Mouse (Mus musculus) embryo, embryonic 10.5 days (tissue): Measurements from ENCODE around the gene Rpl10a.
"Not testable (repeated sequence)": the region's sequence is repeated elsewhere in the genome, so short reads cannot be mapped to it uniquely, and the experiment has no call there.

ENCODE experiments used
- DNase-seq: peaks from one replicate; pipeline ENCODE4 v3.0.0-alpha.2; 2015; ENCODE audit warnings: low spot score

Gene Rpl10a

DNA sequence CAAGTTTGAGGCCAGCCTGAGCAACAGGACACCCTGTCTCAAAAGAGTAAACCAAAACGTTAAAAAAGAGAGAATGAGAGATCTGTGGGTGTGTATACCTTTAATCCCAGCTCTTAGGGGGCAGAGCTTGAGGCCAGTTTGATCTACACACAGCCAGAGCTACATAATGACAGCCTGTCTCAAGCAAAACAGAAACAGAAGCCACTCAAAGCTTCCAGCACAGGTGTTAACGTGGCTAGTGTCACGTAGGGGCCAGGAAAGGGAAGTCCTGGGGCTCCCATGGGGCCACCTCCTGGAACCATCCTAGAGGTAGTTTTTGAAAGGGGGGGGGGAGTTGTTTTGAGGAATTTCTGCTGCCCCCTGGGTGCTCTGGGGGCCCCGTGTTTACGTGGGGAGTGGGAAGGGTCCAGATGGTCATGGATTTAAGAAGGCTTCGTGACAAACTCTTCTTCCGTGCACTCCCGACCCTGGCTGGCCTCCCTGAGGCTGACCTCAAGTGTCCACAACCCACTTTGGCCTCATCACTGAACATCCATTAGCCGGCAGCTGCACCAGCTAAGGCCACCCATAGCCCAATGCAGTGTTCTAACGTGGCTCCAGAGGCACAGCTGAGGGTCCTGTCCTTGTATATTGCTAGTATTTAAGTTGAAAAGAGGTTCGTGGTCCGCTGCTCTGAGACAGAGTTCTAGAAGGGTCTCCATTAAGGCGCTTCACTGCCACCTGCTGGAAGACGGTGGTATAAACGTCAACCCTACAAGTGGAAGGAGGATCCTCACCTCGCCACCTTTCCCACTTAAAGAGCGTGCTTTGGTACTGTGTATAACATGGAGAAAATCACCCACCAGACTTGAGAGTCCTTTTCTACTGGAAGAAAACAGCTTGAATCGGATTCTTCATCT, 19.7 kb upstream of the Rpl10a start:
- peak; percentile 97 for DNase-seq

DNA sequence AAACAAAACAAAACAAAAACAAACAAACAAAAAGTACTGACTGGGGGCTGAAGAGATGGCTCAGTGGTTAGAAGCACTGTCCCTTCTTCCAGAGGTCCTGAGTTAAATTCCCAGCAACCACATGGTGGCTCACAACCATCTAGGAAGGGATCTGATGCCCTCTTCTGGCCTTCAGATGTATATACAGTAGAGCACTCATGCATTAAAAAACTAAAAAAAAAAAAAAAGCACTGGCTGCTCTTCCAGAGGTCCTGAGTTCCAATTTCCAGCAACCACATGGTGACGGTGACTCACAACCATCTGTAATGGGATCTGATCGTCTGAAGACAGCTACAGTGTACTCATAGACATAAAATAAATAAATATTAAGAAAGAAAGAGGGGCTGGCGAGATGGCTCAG, 17.4 kb upstream of the Rpl10a start:
- no peak for DNase-seq

DNA sequence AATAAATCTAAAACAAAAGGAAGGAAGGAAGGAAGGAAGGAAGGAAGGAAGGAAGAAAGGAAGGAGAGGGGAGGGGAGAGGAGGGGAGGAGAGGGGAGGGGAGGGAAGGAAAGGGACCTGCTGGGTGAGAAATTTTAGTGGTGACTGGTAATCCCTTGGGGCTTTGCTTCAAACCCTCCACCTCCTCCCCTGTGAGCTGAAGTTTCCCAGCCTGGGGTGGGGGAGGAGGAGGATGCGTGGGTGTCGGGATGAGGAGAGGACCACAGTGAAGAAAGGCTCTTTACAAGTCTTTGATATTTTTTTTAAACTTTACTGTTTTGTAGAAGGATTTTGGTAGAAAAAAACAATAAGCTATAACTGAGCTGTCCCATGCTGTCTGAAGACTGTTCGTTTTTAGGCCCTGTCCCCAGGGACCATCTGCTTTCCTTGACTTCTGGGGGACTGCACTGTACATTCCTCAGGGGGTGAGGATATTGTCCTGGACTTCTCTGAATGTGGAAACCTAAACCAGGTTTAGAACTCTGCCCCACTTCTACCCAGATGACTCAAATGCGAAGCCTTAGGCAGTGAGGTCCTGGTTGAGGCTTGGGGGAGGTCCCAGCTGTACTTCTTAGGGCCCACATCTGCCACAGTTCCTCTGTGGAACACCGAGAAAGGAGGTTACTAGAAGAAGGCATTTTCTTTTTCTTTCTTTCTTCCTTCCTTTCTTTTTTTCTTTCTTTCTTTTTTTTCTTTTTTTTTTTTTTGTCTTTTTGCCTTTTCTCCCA, 16.7 kb upstream of the Rpl10a start:
- no peak for DNase-seq

DNA sequence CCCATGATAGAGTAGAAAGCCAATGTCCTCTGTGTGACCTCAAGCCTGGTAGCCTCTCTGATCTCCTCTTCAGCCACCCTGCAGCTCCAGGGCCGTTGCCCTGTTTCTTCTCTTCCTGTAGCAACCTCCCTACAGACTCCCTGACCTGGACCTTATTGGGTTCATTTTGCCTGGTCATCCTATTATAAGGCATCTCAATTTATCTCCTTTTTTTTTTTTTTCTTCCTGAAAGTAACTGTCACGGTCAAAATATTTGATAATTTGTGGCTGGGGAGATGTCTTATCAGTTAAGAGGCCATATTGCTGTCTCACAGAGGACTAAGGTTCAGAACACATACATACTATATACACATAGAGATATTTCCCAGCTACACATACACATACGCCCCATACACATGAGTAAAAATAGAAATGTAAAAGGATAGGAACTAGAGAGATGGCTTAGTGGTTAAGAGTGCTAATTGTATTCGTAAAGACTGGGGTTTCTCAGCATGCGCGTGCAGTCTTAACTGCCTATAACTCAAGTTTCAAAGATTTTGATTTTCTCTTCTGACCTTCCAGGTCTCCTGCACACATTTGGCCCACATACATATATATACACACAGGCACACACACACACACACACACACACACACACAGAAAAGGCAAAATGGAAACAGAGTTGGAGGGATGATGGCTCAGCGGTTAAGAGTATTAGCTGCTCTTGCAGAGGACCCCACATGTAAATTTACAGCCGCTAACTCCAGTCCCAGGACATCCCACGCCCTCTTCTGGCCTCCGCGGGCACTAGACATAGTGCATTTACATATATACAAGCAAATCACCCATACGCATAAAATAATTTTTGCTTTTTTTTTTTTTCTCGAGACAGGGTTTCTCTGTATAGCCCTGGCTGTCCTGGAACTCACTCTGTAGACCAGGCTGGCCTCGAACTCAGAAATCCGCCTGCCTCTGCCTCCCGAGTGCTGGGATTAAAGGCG, 15.7 kb upstream of the Rpl10a start:
- DNase-seq = no peak

DNA sequence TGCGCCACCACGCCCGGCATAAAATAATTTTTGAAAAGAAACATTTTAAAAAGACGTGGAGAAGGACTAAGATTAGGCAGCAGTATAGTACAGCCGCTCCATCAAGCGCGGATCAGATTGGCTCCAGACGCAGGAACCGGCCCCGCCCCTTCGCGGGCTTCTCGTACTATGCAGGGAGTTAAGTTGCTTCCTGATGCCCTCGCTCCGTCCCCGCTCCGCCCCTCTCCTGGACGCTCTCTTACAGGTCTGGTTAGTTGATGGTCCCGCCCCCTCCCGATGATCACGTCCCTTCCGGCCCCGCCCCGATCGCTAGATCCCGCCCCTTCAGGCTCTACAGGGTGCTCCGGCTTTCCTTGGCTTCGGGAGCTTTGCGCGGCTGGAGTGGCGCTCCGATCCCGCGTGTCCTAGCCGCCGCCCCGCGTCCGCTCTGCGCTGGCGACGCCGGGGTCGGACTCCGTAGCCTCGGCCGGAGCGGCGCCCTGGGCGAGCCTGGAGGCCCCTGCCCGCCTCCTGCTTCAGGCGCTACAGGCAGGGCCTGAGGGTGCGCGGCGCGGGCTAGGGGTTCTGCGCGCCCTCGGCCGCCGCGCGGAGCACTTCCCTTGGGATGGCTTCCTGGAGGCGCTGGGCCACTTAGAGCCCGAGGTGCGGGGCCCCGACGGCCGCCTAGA, 14.9 kb upstream of the Rpl10a start, which contains the start of gene Fance:
Gene Fance (plus strand): TSS at position 308 of the 668 bp plus-strand sequence.
- DNase-seq = peak; percentile 100

DNA sequence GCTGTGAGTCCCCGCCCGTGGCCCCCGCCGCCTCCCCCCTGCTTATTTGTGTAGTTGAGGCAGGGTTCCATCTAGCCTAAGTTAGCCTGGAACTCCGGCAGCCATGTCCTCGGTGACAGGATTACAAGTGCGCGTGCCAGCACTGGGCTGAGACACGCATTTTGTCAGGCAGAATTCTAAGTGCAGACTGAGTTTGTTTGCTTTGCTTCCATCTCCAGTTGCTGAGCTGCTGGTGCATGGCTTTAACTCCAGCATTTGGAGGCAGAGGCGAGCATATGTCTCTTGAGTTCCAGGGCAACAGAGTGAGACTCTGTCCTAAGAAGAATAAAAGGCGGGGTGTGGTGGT, 14.4 kb upstream of the Rpl10a start:
- no peak for DNase-seq

DNA sequence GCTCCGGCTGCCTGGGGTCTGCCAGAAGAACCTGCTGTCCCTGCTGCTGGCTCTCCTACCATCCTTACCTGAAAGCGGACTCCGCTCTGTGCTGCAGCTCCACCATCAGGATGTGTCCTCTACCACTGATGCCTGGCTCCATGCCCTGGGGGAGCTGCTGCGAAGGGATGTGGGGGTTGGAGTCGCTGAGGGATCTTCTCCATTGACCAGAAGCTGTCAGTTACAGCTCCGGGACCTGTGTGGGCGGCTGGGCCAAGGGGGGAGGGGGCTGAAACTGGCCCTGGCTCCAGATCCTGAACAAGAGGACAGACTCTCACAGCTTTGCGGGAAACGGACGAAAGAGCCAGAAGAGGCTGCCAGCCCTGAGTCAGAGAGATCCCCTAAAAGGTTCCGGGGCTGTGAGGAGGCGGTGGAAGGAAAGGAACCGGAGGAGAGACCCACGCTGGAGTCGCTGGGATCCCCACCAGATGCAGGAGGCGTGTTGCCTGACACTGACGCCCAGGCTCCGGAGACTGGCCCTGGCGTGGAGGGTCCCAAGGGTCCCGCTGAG, 12.6 kb upstream of the Rpl10a start:
- DNase-seq = no peak

DNA sequence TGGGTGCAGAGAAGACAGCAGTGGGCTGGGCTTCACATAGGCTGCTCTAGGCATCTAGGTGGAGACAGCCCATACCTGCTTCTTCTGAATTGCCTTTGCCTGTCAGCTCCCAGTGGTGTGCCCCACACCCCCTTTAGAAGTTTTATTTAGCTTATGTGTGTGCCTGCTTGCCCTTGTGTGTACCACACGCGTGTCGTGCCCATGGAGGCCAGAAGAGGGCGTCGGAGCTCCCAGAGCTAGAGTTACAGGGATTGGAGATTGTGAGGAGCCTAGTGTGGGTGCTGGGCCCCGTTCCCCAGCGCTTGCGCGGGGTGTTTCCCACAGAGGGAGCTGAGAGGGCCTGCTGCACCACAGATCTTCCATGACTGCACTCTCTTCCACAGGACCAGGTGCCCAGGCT, 11.8 kb upstream of the Rpl10a start:
- no peak for DNase-seq

DNA sequence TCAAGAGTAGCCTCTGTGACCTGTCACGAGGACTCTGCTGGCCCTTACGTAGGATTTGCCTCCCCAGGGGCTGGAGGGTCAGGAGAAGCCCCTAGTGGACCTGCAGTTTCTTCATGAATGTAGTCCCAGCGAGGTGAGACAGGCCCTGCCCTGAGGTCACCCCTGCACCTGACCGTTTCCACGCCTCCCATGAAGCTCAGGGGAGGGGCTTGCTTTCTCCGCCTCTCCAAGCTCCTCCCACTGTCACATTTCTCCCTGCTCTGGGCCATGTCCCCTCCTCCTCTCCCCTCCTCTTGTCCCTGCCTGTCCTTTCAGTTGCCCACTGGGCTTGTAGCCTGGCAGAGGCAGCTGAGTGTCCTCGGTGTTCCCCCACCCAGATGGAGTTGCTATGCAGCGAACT, 11.2 kb upstream of the Rpl10a start:
- DNase-seq = no peak

DNA sequence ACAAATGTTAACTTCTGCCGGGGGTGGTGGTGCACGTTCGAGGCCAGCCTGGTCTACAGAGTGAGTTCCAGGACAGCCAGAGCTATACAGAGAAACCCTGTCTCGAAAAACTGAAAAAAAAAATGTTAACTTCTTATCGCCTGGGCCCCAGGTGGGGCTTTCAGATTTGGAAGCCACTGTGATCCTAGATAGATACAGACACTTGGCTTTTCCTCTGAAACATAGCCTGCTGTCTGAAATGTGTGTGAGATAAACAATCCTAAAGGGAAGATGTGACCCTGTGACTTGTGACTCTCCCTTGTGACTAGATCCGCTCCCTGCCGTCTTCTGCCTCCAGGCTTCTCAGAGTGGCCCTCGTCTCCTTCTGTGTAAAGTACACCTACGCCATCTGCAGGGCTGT, 10.5 kb upstream of the Rpl10a start:
- DNase-seq = no peak

DNA sequence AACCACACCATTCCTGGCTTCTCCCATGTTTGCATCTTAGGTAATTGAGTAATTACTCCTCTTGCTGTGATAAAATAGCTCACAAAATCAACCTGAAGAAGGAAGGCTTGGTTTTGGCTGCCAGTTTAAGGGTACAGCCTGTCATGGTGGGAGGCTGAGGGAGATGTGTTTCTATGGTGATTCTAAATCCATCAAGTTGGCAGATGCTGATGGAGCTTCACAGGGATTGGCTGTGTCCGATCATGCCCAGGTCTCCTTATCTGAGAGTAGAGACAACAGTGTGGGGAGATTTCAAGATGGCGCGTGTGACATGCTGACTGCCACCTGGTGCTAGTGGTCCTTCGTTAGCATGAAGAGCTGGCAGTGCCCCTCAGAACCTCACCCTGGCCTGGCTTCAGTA, 6.6 kb upstream of the Rpl10a start:
- DNase-seq = no peak

DNA sequence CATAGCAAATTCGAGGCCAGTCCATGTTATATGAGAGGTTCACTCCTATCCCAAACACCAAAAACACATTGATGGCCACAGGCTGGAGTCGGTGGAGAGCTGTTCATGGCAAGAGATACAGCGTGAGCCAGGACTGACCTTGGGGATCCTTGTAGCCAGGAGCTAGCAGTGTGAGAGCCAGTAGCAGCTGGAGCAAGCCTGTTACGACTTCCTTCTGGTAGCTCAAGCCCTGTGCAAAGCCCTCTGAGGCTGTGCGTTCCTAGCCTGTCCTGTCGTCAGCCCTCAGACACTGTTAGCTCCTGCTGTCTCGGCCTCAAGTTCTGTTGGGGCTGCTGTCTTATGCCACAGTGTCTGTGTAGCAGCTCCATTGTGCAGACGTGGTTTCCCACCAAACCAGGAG, 4.5 kb upstream of the Rpl10a start:
- no peak for DNase-seq

DNA sequence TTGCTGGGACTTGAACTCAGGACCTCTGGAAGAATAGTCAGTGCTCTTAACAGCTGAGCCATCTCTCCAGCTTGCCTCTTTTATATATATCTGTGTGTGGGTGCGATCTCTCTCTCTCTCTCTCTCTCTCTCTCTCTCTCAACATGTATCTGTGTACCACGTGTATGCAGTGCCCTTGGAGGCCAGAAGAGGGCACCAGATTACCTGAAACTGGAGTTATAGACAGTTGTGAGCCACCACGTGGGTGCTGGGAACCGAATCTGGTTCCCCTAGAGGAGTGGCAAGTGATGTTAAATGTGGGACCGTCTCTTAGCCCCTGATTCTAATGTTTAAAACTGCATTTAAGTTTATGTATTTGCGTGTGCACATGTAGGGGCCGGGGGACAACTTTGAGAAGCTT, 3.9 kb upstream of the Rpl10a start:
- not testable (repeated sequence) for DNase-seq

DNA sequence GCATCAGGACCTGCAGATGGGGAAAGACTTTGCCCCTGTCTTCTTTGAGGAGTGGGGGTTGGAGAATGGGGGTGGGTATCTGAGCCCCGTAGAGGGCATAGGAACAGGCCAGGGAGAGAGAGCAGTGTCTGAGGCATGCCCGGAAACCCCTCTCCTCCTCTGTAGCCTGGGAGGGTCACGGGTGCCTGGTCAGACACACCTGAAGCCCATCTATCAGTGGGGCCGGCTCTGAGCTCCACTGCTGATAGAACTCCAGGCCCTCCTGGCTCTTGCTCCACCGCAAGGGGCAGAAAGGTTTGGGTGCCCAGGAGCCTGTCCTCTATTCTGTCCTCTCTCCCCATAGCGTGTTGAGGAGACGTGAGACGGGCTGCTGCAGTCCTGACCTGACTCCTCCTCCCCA, 2.5 kb upstream of the Rpl10a start:
- DNase-seq = no peak

DNA sequence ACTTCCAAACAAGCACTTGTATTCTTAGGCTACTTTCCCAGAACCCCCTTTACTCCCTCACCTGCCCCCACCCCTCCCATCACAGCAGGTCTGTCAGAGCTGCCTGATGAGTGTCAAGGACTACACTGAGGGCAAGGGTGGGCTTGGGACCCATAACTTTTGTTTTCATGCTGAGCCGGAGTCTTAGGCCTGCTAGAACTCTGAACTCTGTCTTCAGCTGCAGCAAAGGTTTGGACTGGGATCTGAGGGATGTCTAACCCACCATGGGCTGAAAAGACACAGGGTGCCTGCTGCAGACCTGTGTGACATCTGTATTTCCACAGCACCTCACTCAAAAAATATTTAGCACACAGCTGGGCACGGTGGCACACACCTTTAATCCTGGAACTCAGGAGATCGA, 1.3 kb upstream of the Rpl10a start:
- DNase-seq = no peak

DNA sequence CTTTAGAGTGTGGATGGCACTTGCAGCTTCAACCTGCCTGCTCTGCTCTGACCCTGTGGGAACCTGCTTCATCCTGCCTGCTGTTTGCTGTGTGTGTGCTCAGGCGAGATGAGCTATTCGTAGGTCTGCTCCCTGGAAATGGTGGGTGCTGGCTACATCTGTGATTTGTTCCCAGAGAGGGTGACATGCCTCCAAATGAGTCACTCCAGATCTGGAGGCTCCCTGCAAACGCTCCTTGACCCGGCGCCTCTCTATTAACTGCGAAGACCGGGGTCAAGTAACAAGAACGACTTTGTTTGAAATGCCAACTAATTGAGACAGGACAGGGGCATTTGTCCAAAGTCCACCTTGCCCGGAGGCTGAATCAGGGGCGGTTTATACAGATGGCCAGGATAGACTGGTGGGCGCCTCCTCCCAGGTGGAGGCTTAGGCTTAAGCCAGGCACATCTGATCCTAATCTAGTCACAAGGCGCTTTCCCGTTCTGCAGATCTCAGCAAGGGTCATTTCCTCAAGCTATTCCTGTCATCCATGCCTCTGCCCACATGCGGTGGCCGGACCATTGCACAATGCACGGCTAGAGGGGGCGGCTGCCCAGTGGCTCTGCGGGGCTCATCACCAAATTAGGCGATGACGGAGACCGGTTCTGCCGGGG, 472 bp upstream of the Rpl10a start:
- DNase-seq = no peak

DNA sequence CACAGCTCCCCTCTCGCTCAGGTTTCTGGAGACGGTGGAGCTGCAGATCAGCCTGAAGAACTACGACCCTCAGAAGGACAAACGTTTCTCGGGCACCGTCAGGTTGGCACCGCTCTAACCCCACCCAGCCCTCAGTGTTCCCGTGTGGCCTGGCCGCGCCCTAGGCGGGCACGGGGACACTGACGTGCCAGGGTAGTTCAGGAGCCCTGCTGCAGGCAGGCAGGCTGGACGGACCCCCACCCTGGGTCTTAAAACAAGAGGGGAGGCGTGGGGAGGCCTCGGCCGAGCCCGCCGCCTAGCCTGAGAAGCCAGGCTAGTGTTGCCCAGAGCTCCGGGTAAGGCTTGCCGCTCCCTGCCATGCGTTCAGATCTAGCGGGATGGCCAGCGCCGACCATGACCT, 675 bp downstream of the Rpl10a start:
- no peak for DNase-seq

DNA sequence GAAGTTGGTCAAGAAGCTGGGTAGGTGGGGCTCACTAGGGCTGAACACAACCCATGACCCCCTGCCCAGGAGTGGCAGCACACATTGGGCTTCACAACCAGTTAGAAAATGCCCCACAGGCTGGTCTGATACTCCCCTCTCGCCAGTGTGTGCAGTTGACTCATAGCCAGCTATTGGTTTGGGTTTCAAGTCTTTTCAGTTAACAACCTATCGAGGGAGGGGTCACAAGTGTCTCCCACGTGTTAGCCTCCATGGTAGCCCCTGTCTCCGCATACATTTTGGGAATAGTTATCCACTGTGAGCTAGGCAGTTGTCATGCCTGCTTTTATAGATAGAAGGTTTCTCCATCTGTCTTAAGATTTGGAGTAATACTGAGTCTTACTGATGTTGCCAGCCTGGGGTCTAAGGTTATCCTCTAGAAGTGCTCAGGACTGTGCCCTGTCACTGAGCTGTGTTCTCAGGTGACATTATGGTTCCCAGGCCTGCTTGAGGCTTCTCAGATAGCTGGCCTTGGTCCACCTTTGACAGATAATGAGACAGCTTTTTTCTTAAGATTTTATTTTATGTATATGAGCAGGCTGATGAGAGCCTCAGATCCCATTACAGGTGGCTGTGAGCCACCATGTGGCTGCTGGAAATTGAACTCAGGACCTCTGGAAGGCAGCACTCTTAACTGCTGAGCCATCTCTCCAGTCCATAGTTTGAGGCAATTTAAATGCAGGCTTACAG, 1.4 kb downstream of the Rpl10a start:
- DNase-seq = peak; percentile 28

DNA sequence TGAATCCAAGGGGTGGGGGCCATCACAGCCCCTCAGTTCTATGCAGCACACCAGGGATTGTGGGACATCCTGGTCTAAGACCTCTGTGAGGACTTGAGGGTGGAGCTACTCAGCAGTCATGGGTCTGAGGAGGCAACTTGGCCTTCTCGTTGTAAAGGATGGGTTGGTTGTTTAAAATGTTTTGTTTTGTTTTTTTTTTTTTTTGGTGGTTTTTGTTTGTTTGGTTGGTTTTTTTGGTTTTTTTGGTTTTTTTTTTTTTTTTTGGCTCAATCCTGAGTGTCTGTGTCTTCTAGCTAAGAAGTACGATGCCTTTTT, 1.9 kb downstream of the Rpl10a start:
- DNase-seq = no peak

DNA sequence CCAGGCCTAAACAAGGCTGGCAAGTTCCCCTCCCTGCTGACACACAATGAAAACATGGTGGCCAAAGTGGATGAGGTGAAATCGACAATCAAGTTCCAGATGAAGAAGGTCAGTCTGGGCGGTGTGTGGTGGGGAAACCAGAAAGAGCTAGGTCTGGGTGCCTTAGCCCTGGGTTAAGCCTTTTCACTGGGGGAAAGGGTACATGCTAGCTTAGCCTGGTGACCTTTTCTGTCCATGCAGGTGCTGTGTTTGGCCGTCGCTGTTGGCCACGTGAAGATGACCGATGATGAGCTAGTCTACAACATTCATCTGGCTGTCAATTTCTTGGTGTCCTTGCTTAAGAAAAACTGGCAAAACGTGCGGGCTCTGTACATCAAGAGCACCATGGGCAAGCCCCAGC, 2.3 kb downstream of the Rpl10a start:
- DNase-seq = not testable (repeated sequence)
